ENCODE assay signal across 10 mouse cellular contexts in genomic region chr10:53115673-53116398, GRCm38 (mm10).
DNase-seq lines count a peak whose midpoint lies in the region; ATAC-seq and TF ChIP-seq lines count a peak whose summit lies in the region.
"Had no signal": no experiment of that assay in that cellular context is flagged by ENCODE, and none has a peak within 500 bp of the region (broad histone marks: within the 10 kb centered on the region; RNA-seq: fewer than 3 reads in every experiment).

No protein-coding gene starts in this region.

- intact Hi-C loops in left cerebral cortex, postnatal 14 days (cut with DNase I), result loop anchor here (5.0 kb wide), 1 partner anchor 226 kb away; no protein-coding TSS in a partner anchor

- peak overlapping the region; percentile 49 for H3K27ac ChIP-seq in layer of hippocampus, adult 2 months
- H3K27ac ChIP-seq: neural tube, embryonic 12.5 days had no signal

- no peak for TF ChIP-seq CTCF in brain, embryonic 14.5 days (IDR thresholded peaks at IDR 0.05; ENCODE audit: borderline replicate concordance, extremely low read depth, insufficient read depth, insufficient read length)
- TF ChIP-seq CTCF in layer of hippocampus, adult 2 months (conservative IDR thresholded peaks at IDR 0.05), result no peak

- DNase-seq in frontal cortex, postnatal 36 days (ENCODE audit: low spot score in 2 of 2), result no peak
- peak; percentile 17 to 41 for DNase-seq in left cerebral cortex, postnatal 14 days (ENCODE audit: low spot score in 2 of 2)
- no peak for DNase-seq in left cerebral cortex, adult 9 months (ENCODE audit: low spot score in 2 of 2)
- peak; percentile 82 for DNase-seq in brain, embryonic 14.5 days (ENCODE audit: low read depth)
- DNase-seq in layer of hippocampus, adult 2 months (ENCODE audit: low spot score in 2 of 2), result peak; percentile 17 to 36
- no peak for DNase-seq in heart, adult 8-10 months (ENCODE audit: low spot score)

- no peak overlapping the region for H3K4me3 ChIP-seq in layer of hippocampus, adult 2 months
- H3K4me3 ChIP-seq: heart, adult 2 months; neural tube, embryonic 12.5 days had no signal

- TF ChIP-seq POLR2A in brain, embryonic 14.5 days (IDR thresholded peaks at IDR 0.05; ENCODE audit: borderline replicate concordance, extremely low read depth, insufficient read depth, insufficient read length, poor library complexity, severe bottlenecking), result no peak

- peak; percentile 62 for ATAC-seq in frontal cortex, adult (ENCODE audit: low TSS enrichment)
- no peak for ATAC-seq in erythroid progenitor cell, adult 5-6 weeks (replicated peaks; ENCODE audit: low FRiP score, poor library complexity, severe bottlenecking)

Comparison
In these comparisons a context has a peak if more than half of its experiments do, and no peak if none do; other contexts are left out.
1. DNase-seq: peak in left cerebral cortex, postnatal 14 days (2 of 2), brain, embryonic 14.5 days (single experiment) and layer of hippocampus, adult 2 months (2 of 2); none in frontal cortex, postnatal 36 days (0 of 2), left cerebral cortex, adult 9 months (0 of 2) and heart, adult 8-10 months (single experiment).